Comparison of ENCODE assay signal across 8 mouse cellular contexts in the genomic region with DNA sequence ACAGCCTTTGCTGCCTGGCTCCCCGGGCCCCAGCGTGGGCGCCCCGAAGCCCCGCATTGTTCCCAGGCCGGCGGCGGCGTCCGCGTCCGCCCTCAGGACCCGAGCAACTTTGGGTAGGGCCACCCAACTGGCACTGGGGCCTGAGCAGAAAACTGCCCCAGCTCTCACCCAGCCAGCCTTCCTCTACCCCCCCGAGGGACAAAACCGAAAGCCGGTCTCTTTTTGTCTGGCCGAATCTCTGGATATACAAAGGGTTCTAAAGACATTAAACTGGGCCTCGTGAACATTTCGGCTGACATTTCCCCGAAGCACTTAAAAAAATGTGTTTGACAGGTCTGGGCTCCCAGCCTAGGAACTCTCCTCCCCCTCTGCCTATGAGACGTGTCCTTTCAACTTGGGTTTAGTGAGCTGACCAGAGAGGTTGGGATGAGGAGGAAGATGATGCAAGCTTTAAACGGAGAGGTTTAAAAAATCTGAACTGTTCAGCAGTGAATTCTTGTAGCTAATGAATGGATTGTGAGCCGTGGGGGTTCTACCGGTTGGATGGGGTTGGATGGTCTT. TPM values are rescaled to one million over a fixed set of nuclear protein-coding genes. Genes with fewer than 3 reads are reported as not detected.
A peak's percentile ranks its signal among the peaks of the same experiment; 100 is the strongest.
DNase-seq lines count a peak whose midpoint lies in the region; ATAC-seq and TF ChIP-seq lines count a peak whose summit lies in the region.

No protein-coding gene starts in this region.

- TF ChIP-seq POLR2A in testis, adult 2 months (IDR thresholded peaks at IDR 0.05; ENCODE audit: control insufficient read depth, low read depth, low read length), result no peak

- peak overlapping the region; percentile 95 for H3K27ac ChIP-seq in testis, adult 2 months (ENCODE audit: control insufficient read depth, insufficient read depth, low read depth, low read length)
- peak overlapping the region; percentile 97 for H3K27ac ChIP-seq in forebrain, embryonic 11.5 days (ENCODE audit: low read depth, low read length)
- H3K27ac ChIP-seq in hindbrain, embryonic 11.5 days (ENCODE audit: low read depth, low read length), result peak overlapping the region; percentile 99
- H3K27ac ChIP-seq in limb, embryonic 15.5 days, result peak overlapping the region; percentile 97
- H3K27ac ChIP-seq in midbrain, embryonic 16.5 days (ENCODE audit: low read length), result peak overlapping the region; percentile 99

- DNase-seq in testis, postnatal 10 days (ENCODE audit: low spot score), result no peak
- DNase-seq in adrenal gland, postnatal 10 days, result peak; percentile 67
- DNase-seq in forebrain, embryonic 11.5 days (ENCODE audit: low spot score), result no peak
- DNase-seq in hindbrain, embryonic 11.5 days (ENCODE audit: low spot score), result no peak
- no peak for DNase-seq in thymus, postnatal 14 days

- no peaks in the 10 kb centered on the region for H3K27me3 ChIP-seq in testis, adult 2 months (ENCODE audit: control insufficient read depth, insufficient read depth, low read length)
- no peaks in the 10 kb centered on the region for H3K27me3 ChIP-seq in forebrain, embryonic 11.5 days (ENCODE audit: control insufficient read depth, insufficient read depth, low read length)
- no peaks in the 10 kb centered on the region for H3K27me3 ChIP-seq in hindbrain, embryonic 11.5 days (ENCODE audit: control insufficient read depth, insufficient read depth, low read length)
- 0 out of 2 replicates have a peak, but pooled peaks cover 5% of the 10 kb centered on the region for H3K27me3 ChIP-seq in limb, embryonic 15.5 days
- H3K27me3 ChIP-seq in midbrain, embryonic 16.5 days (ENCODE audit: control insufficient read depth, insufficient read depth, low read depth, low read length), result peaks cover 4% of the 10 kb centered on the region

- H3K36me3 ChIP-seq in testis, adult 2 months (ENCODE audit: control insufficient read depth, insufficient read depth, low read length), result no peaks in the 10 kb centered on the region
- no peaks in the 10 kb centered on the region for H3K36me3 ChIP-seq in forebrain, embryonic 11.5 days (ENCODE audit: control insufficient read depth, insufficient read depth, low read length)
- H3K36me3 ChIP-seq in hindbrain, embryonic 11.5 days (ENCODE audit: control insufficient read depth, insufficient read depth, low read length), result no peaks in the 10 kb centered on the region
- H3K36me3 ChIP-seq in limb, embryonic 15.5 days, result no peaks in the 10 kb centered on the region
- H3K36me3 ChIP-seq in midbrain, embryonic 16.5 days (ENCODE audit: control insufficient read depth, insufficient read depth, low read length), result no peaks in the 10 kb centered on the region

- WGBS in forebrain, embryonic 11.5 days, result under 1% methylated on average over 24 of the region's 24 CpGs
- WGBS in hindbrain, embryonic 11.5 days, result under 1% methylated on average over 24 of the region's 24 CpGs
- WGBS in limb, embryonic 15.5 days, result under 1% methylated on average over 21 of the region's 24 CpGs
- under 1% methylated on average over 23 of the region's 24 CpGs for WGBS in midbrain, embryonic 16.5 days

- peak overlapping the region; percentile 98 for H3K4me3 ChIP-seq in testis, adult 2 months (ENCODE audit: control insufficient read depth, low read depth, low read length)
- peak overlapping the region; percentile 96 for H3K4me3 ChIP-seq in forebrain, embryonic 11.5 days (ENCODE audit: low read depth, low read length)
- H3K4me3 ChIP-seq in hindbrain, embryonic 11.5 days (ENCODE audit: low read depth, low read length), result peak overlapping the region; percentile 96
- peak overlapping the region; percentile 96 for H3K4me3 ChIP-seq in limb, embryonic 15.5 days
- peak overlapping the region; percentile 98 for H3K4me3 ChIP-seq in midbrain, embryonic 16.5 days (ENCODE audit: low read depth, low read length)

- peak overlapping the region; percentile 99 for H3K9ac ChIP-seq in forebrain, embryonic 11.5 days (ENCODE audit: low read length)
- H3K9ac ChIP-seq in hindbrain, embryonic 11.5 days (ENCODE audit: low read depth, low read length), result peak overlapping the region; percentile 99
- peak overlapping the region; percentile 99 for H3K9ac ChIP-seq in limb, embryonic 15.5 days
- peak overlapping the region; percentile 99 for H3K9ac ChIP-seq in midbrain, embryonic 16.5 days (ENCODE audit: low read depth, low read length)

- peak overlapping the region; percentile 81 for H3K4me2 ChIP-seq in forebrain, embryonic 11.5 days (ENCODE audit: low read depth, low read length, severe bottlenecking)
- peak overlapping the region; percentile 51 for H3K4me2 ChIP-seq in hindbrain, embryonic 11.5 days (replicated peaks; ENCODE audit: low read depth, low read length)
- peak overlapping the region; percentile 56 for H3K4me2 ChIP-seq in limb, embryonic 15.5 days
- H3K4me2 ChIP-seq in midbrain, embryonic 16.5 days (ENCODE audit: low read length), result peak overlapping the region; percentile 63

- H3K9me3 ChIP-seq in forebrain, embryonic 11.5 days (ENCODE audit: control insufficient read depth, low read length), result no peaks in the 10 kb centered on the region
- no peaks in the 10 kb centered on the region for H3K9me3 ChIP-seq in hindbrain, embryonic 11.5 days (ENCODE audit: control insufficient read depth, low read length)
- H3K9me3 ChIP-seq in limb, embryonic 15.5 days, result no peaks in the 10 kb centered on the region
- no peaks in the 10 kb centered on the region for H3K9me3 ChIP-seq in midbrain, embryonic 16.5 days (replicated peaks; ENCODE audit: control insufficient read depth, low read length, poor library complexity, severe bottlenecking)

- H3K4me1 ChIP-seq in testis, adult 2 months (ENCODE audit: control insufficient read depth, insufficient read depth, low read length), result peaks cover 6% of the 10 kb centered on the region; the same call in 1 of the 2 replicates
- peaks cover 9% of the 10 kb centered on the region; the same call in 1 of the 2 replicates for H3K4me1 ChIP-seq in forebrain, embryonic 11.5 days (replicated peaks; ENCODE audit: control insufficient read depth, insufficient read depth, low read length)
- H3K4me1 ChIP-seq in hindbrain, embryonic 11.5 days (replicated peaks; ENCODE audit: control insufficient read depth, insufficient read depth, low read length), result 0 out of 2 replicates have a peak, but pooled peaks cover 2% of the 10 kb centered on the region
- peaks cover 39% of the 10 kb centered on the region for H3K4me1 ChIP-seq in limb, embryonic 15.5 days
- peaks cover 28% of the 10 kb centered on the region for H3K4me1 ChIP-seq in midbrain, embryonic 16.5 days (ENCODE audit: control insufficient read depth, insufficient read depth, low read length)

- ATAC-seq in forebrain, embryonic 11.5 days (replicated peaks; ENCODE audit: low FRiP score), result peak; percentile 58
- peak; percentile 53 for ATAC-seq in hindbrain, embryonic 11.5 days (ENCODE audit: low FRiP score)
- ATAC-seq in limb, embryonic 15.5 days (ENCODE audit: insufficient number of reproducible peaks, low FRiP score, low TSS enrichment, low read depth), result no peak
- peak; percentile 50 for ATAC-seq in midbrain, embryonic 16.5 days

- TF ChIP-seq CTCF in testis, adult 2 months (IDR thresholded peaks at IDR 0.05; ENCODE audit: control insufficient read depth, insufficient read depth, insufficient replicate concordance, low read depth, low read length), result no peak

RNA-seq across cellular contexts. Expression of gene Mettl9, which starts 1.0 kb away (rescaled TPM):
- 9.1 and 9.8 TPM in 2 replicates for polyA plus RNA-seq in testis, adult 2 months (2012; rRNA removed)
- 100 to 1,000 TPM; 102 to 106 TPM for total RNA-seq in adrenal gland, postnatal 10 days (2021)
- 252 and 261 TPM in 2 replicates for polyA plus RNA-seq in forebrain, embryonic 11.5 days (2014; fragmentation: Nextera tagmentation; extraction: Ambion mirVana)
- 266 and 279 TPM in 2 replicates for polyA plus RNA-seq in hindbrain, embryonic 11.5 days (2014; fragmentation: Nextera tagmentation; extraction: Ambion mirVana)
- polyA plus RNA-seq in limb, embryonic 15.5 days (2015; fragmentation: Nextera tagmentation; extraction: Ambion mirVana), result 150 and 171 TPM in 2 replicates
- 169 and 184 TPM in 2 replicates for polyA plus RNA-seq in midbrain, embryonic 16.5 days (2015; fragmentation: Nextera tagmentation; extraction: Ambion mirVana)

RNA-seq across cellular contexts. Expression of gene Igsf6, which starts 39.1 kb away (rescaled TPM):
- polyA plus RNA-seq in testis, adult 2 months (2012; rRNA removed), result 0.06 and 0.13 TPM in 2 replicates
- 1 to 10 TPM; 2.5 to 2.7 TPM for total RNA-seq in adrenal gland, postnatal 10 days (2021)
- polyA plus RNA-seq in forebrain, embryonic 11.5 days (2014; fragmentation: Nextera tagmentation; extraction: Ambion mirVana), result 0.96 and 1.2 TPM in 2 replicates
- 1.2 and 1.7 TPM in 2 replicates for polyA plus RNA-seq in hindbrain, embryonic 11.5 days (2014; fragmentation: Nextera tagmentation; extraction: Ambion mirVana)
- 2.4 and 2.8 TPM in 2 replicates for polyA plus RNA-seq in limb, embryonic 15.5 days (2015; fragmentation: Nextera tagmentation; extraction: Ambion mirVana)
- polyA plus RNA-seq in midbrain, embryonic 16.5 days (2015; fragmentation: Nextera tagmentation; extraction: Ambion mirVana), result 0.62 and 0.67 TPM in 2 replicates

RNA-seq across cellular contexts. Expression of gene Otoa, which starts 46.2 kb away (rescaled TPM):
- polyA plus RNA-seq in testis, adult 2 months (2012; rRNA removed), result 0.23 and 0.32 TPM in 2 replicates
- total RNA-seq in adrenal gland, postnatal 10 days (2021), result 1 to 10 TPM; 1.1 to 1.2 TPM
- 0.11 TPM in 1 of 2 replicates, not detected in the other for polyA plus RNA-seq in forebrain, embryonic 11.5 days (2014; fragmentation: Nextera tagmentation; extraction: Ambion mirVana)
- polyA plus RNA-seq in hindbrain, embryonic 11.5 days (2014; fragmentation: Nextera tagmentation; extraction: Ambion mirVana), result 0.08 and 0.29 TPM in 2 replicates
- 0.10 and 0.41 TPM in 2 replicates for polyA plus RNA-seq in limb, embryonic 15.5 days (2015; fragmentation: Nextera tagmentation; extraction: Ambion mirVana)
- polyA plus RNA-seq in midbrain, embryonic 16.5 days (2015; fragmentation: Nextera tagmentation; extraction: Ambion mirVana), result 0.09 and 0.19 TPM in 2 replicates

RNA-seq across cellular contexts. Expression of gene Mfsd13b, which starts 52.9 kb away (rescaled TPM):
- 111 and 130 TPM in 2 replicates for polyA plus RNA-seq in testis, adult 2 months (2012; rRNA removed)
- under 1 TPM in 1 of 2 experiments, not detected in 1; 0.15 TPM for total RNA-seq in adrenal gland, postnatal 10 days (2021)
- polyA plus RNA-seq in forebrain, embryonic 11.5 days (2014; fragmentation: Nextera tagmentation; extraction: Ambion mirVana), result 0.23 and 0.48 TPM in 2 replicates
- 0.13 and 0.66 TPM in 2 replicates for polyA plus RNA-seq in hindbrain, embryonic 11.5 days (2014; fragmentation: Nextera tagmentation; extraction: Ambion mirVana)
- 0.22 and 0.46 TPM in 2 replicates for polyA plus RNA-seq in limb, embryonic 15.5 days (2015; fragmentation: Nextera tagmentation; extraction: Ambion mirVana)
- polyA plus RNA-seq in midbrain, embryonic 16.5 days (2015; fragmentation: Nextera tagmentation; extraction: Ambion mirVana), result 0.11 and 0.63 TPM in 2 replicates

RNA-seq across cellular contexts. Expression of gene Cdr2, which starts 53.1 kb away (rescaled TPM):
- 31.9 and 32.2 TPM in 2 replicates for polyA plus RNA-seq in testis, adult 2 months (2012; rRNA removed)
- 10 to 100 TPM; 12.2 to 13.7 TPM for total RNA-seq in adrenal gland, postnatal 10 days (2021)
- polyA plus RNA-seq in forebrain, embryonic 11.5 days (2014; fragmentation: Nextera tagmentation; extraction: Ambion mirVana), result 15.6 and 16.3 TPM in 2 replicates
- polyA plus RNA-seq in hindbrain, embryonic 11.5 days (2014; fragmentation: Nextera tagmentation; extraction: Ambion mirVana), result 17.9 and 19.2 TPM in 2 replicates
- 12.4 and 16.2 TPM in 2 replicates for polyA plus RNA-seq in limb, embryonic 15.5 days (2015; fragmentation: Nextera tagmentation; extraction: Ambion mirVana)
- 12.6 and 14.6 TPM in 2 replicates for polyA plus RNA-seq in midbrain, embryonic 16.5 days (2015; fragmentation: Nextera tagmentation; extraction: Ambion mirVana)

Comparison
In these comparisons a context has a peak if more than half of its experiments do, and no peak if none do; other contexts are left out.
1. RNA of gene Mettl9, which starts 1.0 kb away (polyA plus RNA-seq): 266 to 279 TPM in hindbrain, embryonic 11.5 days, 252 to 261 TPM in forebrain, embryonic 11.5 days, 150 to 171 TPM in limb, embryonic 15.5 days and 169 to 184 TPM in midbrain, embryonic 16.5 days; 9.1 to 9.8 TPM in testis, adult 2 months; every median in the first group is over 10 times any median in the second.
2. Peak in every context shown above with its lines, with median percentiles within 50 percentile points of each other: H3K27ac ChIP-seq, H3K4me3 ChIP-seq, H3K4me2 ChIP-seq and H3K9ac ChIP-seq.